Mouse (Mus musculus) testis, adult 2 months (tissue): ENCODE measurements around the gene Pigv.

Experiments
- CTCF ChIP-seq: fragments of 200-500 bp; IDR thresholded peaks from 2 replicates; pipeline ENCODE4 v1.5.1; 2012; ENCODE audit warnings: low read depth, mild to moderate bottlenecking, inconsistent platforms, low read length, moderate library complexity; ENCODE audit not compliant: control insufficient read depth, insufficient read depth, insufficient replicate concordance
- POLR2A ChIP-seq: fragments of 200-500 bp; IDR thresholded peaks from 2 replicates; pipeline ENCODE4 v1.6.1; 2012; ENCODE audit warnings: low read depth, mild to moderate bottlenecking, inconsistent platforms, low read length, moderate library complexity; ENCODE audit not compliant: control insufficient read depth

DNA sequence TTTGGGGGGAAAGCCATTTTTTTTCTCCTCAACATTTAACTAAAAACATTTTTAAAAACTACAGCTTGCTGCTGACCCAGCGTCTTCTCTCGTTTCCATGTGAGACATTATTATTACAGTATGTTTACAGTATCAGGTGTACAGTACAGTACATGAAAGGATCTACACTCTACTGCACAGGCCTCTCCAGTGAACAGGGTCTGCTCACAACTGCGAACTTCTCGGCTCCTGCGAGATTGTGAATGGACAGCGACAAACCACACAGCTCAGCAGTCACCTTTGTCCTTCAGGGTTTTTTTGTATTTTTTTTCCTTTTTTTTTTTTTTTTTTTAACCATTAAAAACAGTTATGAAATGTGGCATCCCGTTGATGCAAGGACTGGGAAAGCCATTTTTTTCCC, 7.2 kb upstream of the Pigv start:
- TF ChIP-seq CTCF (no peak), POLR2A (no peak)
